Mouse (Mus musculus): Measurements from ENCODE around the gene Unc5c. TPM values are rescaled to one million over a fixed set of nuclear protein-coding genes. Genes with fewer than 3 reads are reported as not detected.

Unc5c gene
- 0.32 and 0.35 TPM in 2 replicates for polyA plus RNA-seq (2015; fragmentation: Nextera tagmentation; extraction: Ambion mirVana)

- peak within 1 kb of the TSS; percentile 56 for H3K4me3 ChIP-seq (replicated peaks)
- H3K4me1 ChIP-seq (replicated peaks), result no peaks in the 10 kb centered on the region
- ATAC-seq (ENCODE audit: low read depth) (0 out of 2 replicates have a peak, but pooled peaks have one; percentile 51), DNase-seq (peak; percentile 3)
- H3K4me2 ChIP-seq, result peak within 1 kb of the TSS; percentile 67
- no peaks in the 10 kb centered on the region for H3K9me3 ChIP-seq (replicated peaks)
- no peak within 1 kb of the TSS for H3K9ac ChIP-seq
- H3K27me3 ChIP-seq, result peaks cover 49% of the 10 kb centered on the region
- no peaks in the 10 kb centered on the region for H3K36me3 ChIP-seq
- WGBS (ENCODE audit: insufficient replicate concordance), result under 1% methylated on average over 47 of the region's 61 CpGs
- no peak within 1 kb of the TSS for H3K27ac ChIP-seq
These were observed at the start of gene Unc5c for GRCm38 (mm10) chr3:141465104-141465705. Unc5c (plus strand) TSS chr3:141465216.

GRCm38 (mm10) chr3:141457475-141457874 lies 7.5 kb upstream of the Unc5c start:
- DNase-seq (no peak), ATAC-seq (ENCODE audit: low read depth) (no peak)
- Histone ChIP-seq H3K9ac (no peak overlapping the region), H3K4me3 (replicated peaks) (no peak overlapping the region), H3K36me3 (no peaks in the 10 kb centered on the region), H3K4me2 (no peak overlapping the region), H3K27ac (no peak overlapping the region), H3K9me3 (replicated peaks) (no peaks in the 10 kb centered on the region), H3K4me1 (replicated peaks) (no peaks in the 10 kb centered on the region), H3K27me3 (no peaks in the 10 kb centered on the region)
- 65% methylated on average over 2 of the region's 2 CpGs for WGBS (ENCODE audit: insufficient replicate concordance)

GRCm38 (mm10) chr3:141462482-141462881 lies 2.5 kb upstream of the Unc5c start:
- ATAC-seq (ENCODE audit: low read depth), result no peak
- Histone ChIP-seq H3K4me2 (no peak overlapping the region), H3K27ac (no peak overlapping the region), H3K36me3 (no peaks in the 10 kb centered on the region), H3K4me3 (replicated peaks) (no peak overlapping the region), H3K4me1 (replicated peaks) (no peaks in the 10 kb centered on the region), H3K9ac (no peak overlapping the region), H3K9me3 (replicated peaks) (no peaks in the 10 kb centered on the region), H3K27me3 (peaks cover 45% of the 10 kb centered on the region)
- WGBS (ENCODE audit: insufficient replicate concordance), result 57% methylated on average over 7 of the region's 7 CpGs
- DNase-seq, result no peak

- no peaks in the 10 kb centered on the region for H3K36me3 ChIP-seq
- peak overlapping the region; percentile 56 for H3K4me3 ChIP-seq (replicated peaks)
- ATAC-seq (ENCODE audit: low read depth), result 0 out of 2 replicates have a peak, but pooled peaks have one; percentile 18
- no peaks in the 10 kb centered on the region for H3K9me3 ChIP-seq (replicated peaks)
- no peak overlapping the region for H3K27ac ChIP-seq
- H3K27me3 ChIP-seq, result peaks cover 49% of the 10 kb centered on the region
- no peak for DNase-seq
- WGBS (ENCODE audit: insufficient replicate concordance), result under 1% methylated on average over 26 of the region's 26 CpGs
- H3K4me1 ChIP-seq (replicated peaks), result no peaks in the 10 kb centered on the region
- H3K4me2 ChIP-seq, result peak overlapping the region; percentile 67
- H3K9ac ChIP-seq, result no peak overlapping the region
These were observed 319 bp upstream of the Unc5c start for GRCm38 (mm10) chr3:141464691-141465103.

GRCm38 (mm10) chr3:141466061-141466460 lies 1.0 kb downstream of the Unc5c start:
- ATAC-seq (ENCODE audit: low read depth), result no peak
- Histone ChIP-seq H3K4me2 (peak overlapping the region; percentile 67), H3K27me3 (peaks cover 49% of the 10 kb centered on the region), H3K9me3 (replicated peaks) (no peaks in the 10 kb centered on the region), H3K36me3 (no peaks in the 10 kb centered on the region), H3K9ac (no peak overlapping the region), H3K4me1 (replicated peaks) (no peaks in the 10 kb centered on the region), H3K4me3 (replicated peaks) (peak overlapping the region; percentile 56), H3K27ac (no peak overlapping the region)
- no peak for DNase-seq
- whole genome bisulfite sequencing (ENCODE audit: insufficient replicate concordance), result 2% methylated on average over 20 of the region's 20 CpGs

- Histone ChIP-seq H3K9me3 (replicated peaks) (no peaks in the 10 kb centered on the region), H3K4me3 (replicated peaks) (no peak overlapping the region), H3K4me2 (no peak overlapping the region), H3K27ac (no peak overlapping the region), H3K27me3 (peaks cover 49% of the 10 kb centered on the region), H3K36me3 (no peaks in the 10 kb centered on the region), H3K4me1 (replicated peaks) (no peaks in the 10 kb centered on the region), H3K9ac (no peak overlapping the region)
- no peak for DNase-seq
- ATAC-seq (ENCODE audit: low read depth), result no peak
- 15% methylated on average over 3 of the region's 3 CpGs for WGBS (ENCODE audit: insufficient replicate concordance)
These were observed 1.8 kb downstream of the Unc5c start for GRCm38 (mm10) chr3:141466727-141467335.

GRCm38 (mm10) chr3:141469338-141469737 lies 4.3 kb downstream of the Unc5c start:
- Histone ChIP-seq H3K4me2 (no peak overlapping the region), H3K27me3 (peaks cover 36% of the 10 kb centered on the region), H3K4me1 (replicated peaks) (no peaks in the 10 kb centered on the region), H3K27ac (no peak overlapping the region), H3K9me3 (replicated peaks) (no peaks in the 10 kb centered on the region), H3K9ac (no peak overlapping the region), H3K4me3 (replicated peaks) (no peak overlapping the region), H3K36me3 (no peaks in the 10 kb centered on the region)
- no peak for DNase-seq
- WGBS (ENCODE audit: insufficient replicate concordance), result 48% methylated on average over 2 of the region's 2 CpGs
- no peak for ATAC-seq (ENCODE audit: low read depth)

GRCm38 (mm10) chr3:141473205-141473604 lies 8.2 kb downstream of the Unc5c start:
- DNase-seq (no peak), ATAC-seq (ENCODE audit: low read depth) (no peak)
- no peak overlapping the region for H3K27ac ChIP-seq
- H3K4me3 ChIP-seq (replicated peaks), result no peak overlapping the region
- 54% methylated on average over 5 of the region's 5 CpGs for WGBS (ENCODE audit: insufficient replicate concordance)
- H3K36me3 ChIP-seq, result no peaks in the 10 kb centered on the region
- no peaks in the 10 kb centered on the region for H3K27me3 ChIP-seq
- H3K9ac ChIP-seq, result no peak overlapping the region
- no peaks in the 10 kb centered on the region for H3K9me3 ChIP-seq (replicated peaks)
- no peak overlapping the region for H3K4me2 ChIP-seq
- no peaks in the 10 kb centered on the region for H3K4me1 ChIP-seq (replicated peaks)

- no peak overlapping the region for H3K4me3 ChIP-seq (replicated peaks)
- H3K9ac ChIP-seq, result no peak overlapping the region
- no peak for ATAC-seq (ENCODE audit: low read depth)
- H3K27ac ChIP-seq, result no peak overlapping the region
- 64% methylated on average over 5 of the region's 5 CpGs for WGBS (ENCODE audit: insufficient replicate concordance)
- no peak overlapping the region for H3K4me2 ChIP-seq
- no peaks in the 10 kb centered on the region for H3K4me1 ChIP-seq (replicated peaks)
- no peaks in the 10 kb centered on the region for H3K36me3 ChIP-seq
- DNase-seq, result no peak
- no peaks in the 10 kb centered on the region for H3K27me3 ChIP-seq
- no peaks in the 10 kb centered on the region for H3K9me3 ChIP-seq (replicated peaks)
These were observed 10.4 kb downstream of the Unc5c start for GRCm38 (mm10) chr3:141475389-141475788.

- Histone ChIP-seq H3K36me3 (no peaks in the 10 kb centered on the region), H3K4me2 (no peak overlapping the region), H3K27ac (no peak overlapping the region), H3K4me3 (replicated peaks) (no peak overlapping the region), H3K9me3 (replicated peaks) (no peaks in the 10 kb centered on the region), H3K27me3 (no peaks in the 10 kb centered on the region), H3K4me1 (replicated peaks) (no peaks in the 10 kb centered on the region), H3K9ac (no peak overlapping the region)
- ATAC-seq (ENCODE audit: low read depth) (no peak), DNase-seq (no peak)
- 61% methylated on average over 6 of the region's 6 CpGs for WGBS (ENCODE audit: insufficient replicate concordance)
These were observed 10.9 kb downstream of the Unc5c start for GRCm38 (mm10) chr3:141475919-141476318.

GRCm38 (mm10) chr3:141476670-141477069 lies 11.7 kb downstream of the Unc5c start:
- WGBS (ENCODE audit: insufficient replicate concordance), result 42% methylated on average over 3 of the region's 3 CpGs
- no peak overlapping the region for H3K4me2 ChIP-seq
- no peak overlapping the region for H3K9ac ChIP-seq
- no peaks in the 10 kb centered on the region for H3K27me3 ChIP-seq
- no peak overlapping the region for H3K27ac ChIP-seq
- no peak for ATAC-seq (ENCODE audit: low read depth)
- DNase-seq, result no peak
- no peaks in the 10 kb centered on the region for H3K36me3 ChIP-seq
- no peak overlapping the region for H3K4me3 ChIP-seq (replicated peaks)
- no peaks in the 10 kb centered on the region for H3K4me1 ChIP-seq (replicated peaks)
- no peaks in the 10 kb centered on the region for H3K9me3 ChIP-seq (replicated peaks)

- no peak overlapping the region for H3K9ac ChIP-seq
- H3K36me3 ChIP-seq, result no peaks in the 10 kb centered on the region
- DNase-seq (no peak), ATAC-seq (ENCODE audit: low read depth) (no peak)
- H3K27me3 ChIP-seq, result no peaks in the 10 kb centered on the region
- no peak overlapping the region for H3K27ac ChIP-seq
- H3K4me2 ChIP-seq, result no peak overlapping the region
- WGBS (ENCODE audit: insufficient replicate concordance), result 64% methylated on average over 4 of the region's 4 CpGs
- H3K9me3 ChIP-seq (replicated peaks), result no peaks in the 10 kb centered on the region
- H3K4me3 ChIP-seq (replicated peaks), result no peak overlapping the region
- no peaks in the 10 kb centered on the region for H3K4me1 ChIP-seq (replicated peaks)
These were observed 17.4 kb downstream of the Unc5c start for GRCm38 (mm10) chr3:141482465-141482864.
